Mouse (Mus musculus): Measurements from ENCODE around the gene Avil. TPM values are rescaled to one million over a fixed set of nuclear protein-coding genes. Genes with fewer than 3 reads are reported as not detected.

Avil gene
- polyA plus RNA-seq, 1 experiment from 2014 or later, result 10.7 TPM

DNA sequence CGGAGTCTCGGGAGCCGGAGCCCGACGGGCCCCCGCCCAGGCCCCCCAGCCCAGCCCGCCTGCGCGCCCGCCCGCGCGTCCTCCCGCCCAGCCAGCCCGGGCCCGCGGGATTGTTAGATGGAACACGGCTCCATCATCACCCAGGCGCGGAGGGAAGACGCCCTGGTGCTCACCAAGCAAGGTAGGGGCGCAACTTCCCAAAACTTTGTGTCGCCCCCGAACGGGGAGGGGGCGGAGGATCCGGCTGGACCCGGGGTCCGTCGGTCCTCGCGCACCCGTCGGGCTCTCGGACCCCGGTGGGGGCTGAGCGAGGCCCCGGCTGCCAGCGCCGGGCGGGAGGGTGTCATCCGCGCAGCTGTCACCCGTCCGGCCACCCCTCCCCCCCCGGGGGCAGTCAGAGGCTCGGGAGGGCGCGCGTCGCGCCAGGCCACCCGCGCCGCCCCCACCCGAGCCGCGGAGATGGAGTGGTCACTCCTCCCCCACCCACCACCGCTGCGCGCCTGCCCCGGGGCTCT lies 21.3 kb upstream of the Avil start:
- peak overlapping the region; percentile 97 for H3K4me3 ChIP-seq (ENCODE audit: low read depth, low read length)
- H3K4me2 ChIP-seq (replicated peaks; ENCODE audit: low read depth), result peak overlapping the region; percentile 83
- no peak for TF ChIP-seq CTCF (IDR thresholded peaks at IDR 0.05; ENCODE audit: low read depth)
- no peak for TF ChIP-seq EP300 (optimal IDR thresholded peaks at IDR 0.05)
- ATAC-seq (ENCODE audit: low FRiP score, low TSS enrichment) (peak; percentile 4; the same call in 1 of the 2 replicates), DNase-seq (ENCODE audit: low spot score) (peak; percentile 66)
- peak overlapping the region; percentile 100 for H3K27ac ChIP-seq (replicated peaks)
- WGBS, result 4% methylated on average over 15 of the region's 62 CpGs
- H3K27me3 ChIP-seq (ENCODE audit: control insufficient read depth, insufficient read depth, low read length), result no peaks in the 10 kb centered on the region
- H3K9me3 ChIP-seq (ENCODE audit: control insufficient read depth, low read length), result no peaks in the 10 kb centered on the region
- peaks cover 4% of the 10 kb centered on the region; the same call in 1 of the 2 replicates for H3K36me3 ChIP-seq (ENCODE audit: control insufficient read depth, insufficient read depth, low read length)
- peak overlapping the region; percentile 99 for H3K9ac ChIP-seq (ENCODE audit: low read length)
- H3K4me1 ChIP-seq (replicated peaks; ENCODE audit: control insufficient read depth, insufficient read depth), result peaks cover 14% of the 10 kb centered on the region

GRCm38 (mm10) chr10:126979636-126980151 lies 20.8 kb upstream of the Avil start:
- H3K27me3 ChIP-seq (ENCODE audit: control insufficient read depth, insufficient read depth, low read length), result no peaks in the 10 kb centered on the region
- DNase-seq (ENCODE audit: low spot score) (peak; percentile 65), ATAC-seq (ENCODE audit: low FRiP score, low TSS enrichment) (no peak)
- H3K9me3 ChIP-seq (ENCODE audit: control insufficient read depth, low read length), result no peaks in the 10 kb centered on the region
- H3K27ac ChIP-seq (replicated peaks), result peak overlapping the region; percentile 100
- TF ChIP-seq CTCF (IDR thresholded peaks at IDR 0.05; ENCODE audit: low read depth) (no peak), EP300 (optimal IDR thresholded peaks at IDR 0.05) (no peak)
- peaks cover 18% of the 10 kb centered on the region for H3K4me1 ChIP-seq (replicated peaks; ENCODE audit: control insufficient read depth, insufficient read depth)
- H3K36me3 ChIP-seq (ENCODE audit: control insufficient read depth, insufficient read depth, low read length), result peaks cover 4% of the 10 kb centered on the region; the same call in 1 of the 2 replicates
- under 1% methylated on average over 32 of the region's 57 CpGs for WGBS
- peak overlapping the region; percentile 97 for H3K4me3 ChIP-seq (ENCODE audit: low read depth, low read length)
- peak overlapping the region; percentile 83 for H3K4me2 ChIP-seq (replicated peaks; ENCODE audit: low read depth)
- peak overlapping the region; percentile 99 for H3K9ac ChIP-seq (ENCODE audit: low read length)

DNA sequence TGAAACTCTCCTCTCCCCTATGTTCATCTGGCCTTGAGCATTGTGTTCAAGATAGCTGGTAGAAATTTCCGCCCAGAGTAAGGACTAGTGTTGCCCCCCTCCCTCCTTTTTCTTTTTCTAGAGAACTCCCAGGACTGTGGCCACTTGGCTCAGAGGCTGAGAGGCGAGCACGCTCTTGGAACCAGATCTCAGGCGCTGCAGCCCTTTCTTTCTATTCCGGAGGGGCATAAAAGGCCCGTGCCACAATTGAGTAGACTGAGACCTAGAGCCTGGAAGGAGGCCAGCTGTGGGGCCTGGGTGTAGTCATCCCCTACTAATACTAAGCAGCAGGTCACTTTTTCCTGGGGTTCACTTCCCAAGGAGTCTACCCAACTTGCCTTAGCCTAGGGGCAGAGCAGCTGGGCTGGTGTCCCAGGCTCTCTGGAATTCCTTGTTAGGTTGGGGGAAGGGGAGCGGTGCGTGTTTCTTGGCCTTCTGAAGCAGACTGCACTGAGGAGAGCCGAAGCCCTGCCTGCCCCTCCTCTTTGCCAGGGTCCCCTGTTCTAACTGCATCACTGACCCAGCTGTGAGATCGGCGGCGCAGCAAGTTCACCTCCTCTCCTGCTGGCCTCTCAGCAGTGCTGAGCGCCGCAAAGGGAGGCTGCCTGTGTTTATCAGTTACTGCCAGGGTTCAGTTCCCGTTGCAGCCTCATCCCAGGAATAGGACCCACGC lies 20.1 kb upstream of the Avil start:
- H3K4me3 ChIP-seq (ENCODE audit: low read depth, low read length), result peak overlapping the region; percentile 97
- no peaks in the 10 kb centered on the region for H3K9me3 ChIP-seq (ENCODE audit: control insufficient read depth, low read length)
- no peak for ATAC-seq (ENCODE audit: low FRiP score, low TSS enrichment)
- H3K27me3 ChIP-seq (ENCODE audit: control insufficient read depth, insufficient read depth, low read length), result no peaks in the 10 kb centered on the region
- peak overlapping the region; percentile 99 for H3K9ac ChIP-seq (ENCODE audit: low read length)
- H3K36me3 ChIP-seq (ENCODE audit: control insufficient read depth, insufficient read depth, low read length), result peaks cover 4% of the 10 kb centered on the region; the same call in 1 of the 2 replicates
- TF ChIP-seq EP300 (optimal IDR thresholded peaks at IDR 0.05) (no peak), CTCF (IDR thresholded peaks at IDR 0.05; ENCODE audit: low read depth) (no peak)
- peak overlapping the region; percentile 100 for H3K27ac ChIP-seq (replicated peaks)
- peaks cover 20% of the 10 kb centered on the region for H3K4me1 ChIP-seq (replicated peaks; ENCODE audit: control insufficient read depth, insufficient read depth)
- H3K4me2 ChIP-seq (replicated peaks; ENCODE audit: low read depth), result peak overlapping the region; percentile 83
- DNase-seq (ENCODE audit: low spot score), result no peak
- WGBS, result 4% methylated on average over 16 of the region's 16 CpGs

- H3K27me3 ChIP-seq (ENCODE audit: control insufficient read depth, insufficient read depth, low read length), result no peaks in the 10 kb centered on the region
- H3K4me1 ChIP-seq (replicated peaks; ENCODE audit: control insufficient read depth, insufficient read depth), result peaks cover 25% of the 10 kb centered on the region
- H3K36me3 ChIP-seq (ENCODE audit: control insufficient read depth, insufficient read depth, low read length), result peaks cover 4% of the 10 kb centered on the region; the same call in 1 of the 2 replicates
- peak overlapping the region; percentile 83 for H3K4me2 ChIP-seq (replicated peaks; ENCODE audit: low read depth)
- DNase-seq (ENCODE audit: low spot score), result no peak
- no peak for ATAC-seq (ENCODE audit: low FRiP score, low TSS enrichment)
- no peaks in the 10 kb centered on the region for H3K9me3 ChIP-seq (ENCODE audit: control insufficient read depth, low read length)
- WGBS, result 7% methylated on average over 11 of the region's 11 CpGs
- TF ChIP-seq EP300 (optimal IDR thresholded peaks at IDR 0.05), result no peak
- TF ChIP-seq CTCF (IDR thresholded peaks at IDR 0.05; ENCODE audit: low read depth), result no peak
- peak overlapping the region; percentile 100 for H3K27ac ChIP-seq (replicated peaks)
- H3K4me3 ChIP-seq (ENCODE audit: low read depth, low read length), result peak overlapping the region; percentile 97
- H3K9ac ChIP-seq (ENCODE audit: low read length), result peak overlapping the region; percentile 99
Measured at GRCm38 (mm10) chr10:126980933-126981530, 19.5 kb upstream of the Avil start.

DNA sequence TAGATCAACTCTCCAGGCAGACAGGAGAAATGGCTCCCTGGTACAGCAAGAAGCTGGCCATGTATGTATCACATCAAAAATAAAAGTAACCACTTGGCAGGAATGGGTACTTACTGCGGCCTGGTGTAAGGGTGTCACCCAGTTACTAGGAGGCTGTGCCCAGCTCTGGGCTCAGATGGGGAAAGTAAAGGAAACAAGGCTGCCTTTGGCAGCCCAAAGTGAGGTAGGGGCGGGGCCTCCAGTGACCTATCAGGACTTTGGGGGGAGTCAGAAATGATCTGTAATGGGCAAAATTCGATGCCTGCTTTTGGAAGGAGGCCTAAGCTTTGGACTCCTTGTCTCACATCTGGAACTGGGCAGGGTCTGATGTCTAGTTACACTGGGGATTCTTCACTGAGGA lies 18.8 kb upstream of the Avil start:
- peaks cover 30% of the 10 kb centered on the region for H3K4me1 ChIP-seq (replicated peaks; ENCODE audit: control insufficient read depth, insufficient read depth)
- peak overlapping the region; percentile 97 for H3K4me3 ChIP-seq (ENCODE audit: low read depth, low read length)
- WGBS, result 38% methylated on average over 3 of the region's 3 CpGs
- no peaks in the 10 kb centered on the region for H3K9me3 ChIP-seq (ENCODE audit: control insufficient read depth, low read length)
- H3K36me3 ChIP-seq (ENCODE audit: control insufficient read depth, insufficient read depth, low read length), result peaks cover 4% of the 10 kb centered on the region; the same call in 1 of the 2 replicates
- no peaks in the 10 kb centered on the region for H3K27me3 ChIP-seq (ENCODE audit: control insufficient read depth, insufficient read depth, low read length)
- peak overlapping the region; percentile 83 for H3K4me2 ChIP-seq (replicated peaks; ENCODE audit: low read depth)
- DNase-seq (ENCODE audit: low spot score), result no peak
- peak overlapping the region; percentile 75; the same call in 1 of the 2 replicates for H3K27ac ChIP-seq (replicated peaks)
- no peak for TF ChIP-seq CTCF (IDR thresholded peaks at IDR 0.05; ENCODE audit: low read depth)
- TF ChIP-seq EP300 (optimal IDR thresholded peaks at IDR 0.05), result no peak
- H3K9ac ChIP-seq (ENCODE audit: low read length), result peak overlapping the region; percentile 38
- no peak for ATAC-seq (ENCODE audit: low FRiP score, low TSS enrichment)

Measured in stomach, postnatal 0 days (tissue).